Mouse (Mus musculus): ENCODE results near the gene Sgcb. TPM values are rescaled to one million over a fixed set of nuclear protein-coding genes. Genes with fewer than 3 reads are reported as not detected.

Gene Sgcb
- polyA plus RNA-seq (2012; ENCODE audit: low replicate concordance): 1.7 and 1.8 TPM in 2 replicates

GRCm38 (mm10) chr5:73647261-73647900 lies at the start of gene Sgcb:
Gene Sgcb, minus strand, starts transcription at chr5:73647790.

DNA sequence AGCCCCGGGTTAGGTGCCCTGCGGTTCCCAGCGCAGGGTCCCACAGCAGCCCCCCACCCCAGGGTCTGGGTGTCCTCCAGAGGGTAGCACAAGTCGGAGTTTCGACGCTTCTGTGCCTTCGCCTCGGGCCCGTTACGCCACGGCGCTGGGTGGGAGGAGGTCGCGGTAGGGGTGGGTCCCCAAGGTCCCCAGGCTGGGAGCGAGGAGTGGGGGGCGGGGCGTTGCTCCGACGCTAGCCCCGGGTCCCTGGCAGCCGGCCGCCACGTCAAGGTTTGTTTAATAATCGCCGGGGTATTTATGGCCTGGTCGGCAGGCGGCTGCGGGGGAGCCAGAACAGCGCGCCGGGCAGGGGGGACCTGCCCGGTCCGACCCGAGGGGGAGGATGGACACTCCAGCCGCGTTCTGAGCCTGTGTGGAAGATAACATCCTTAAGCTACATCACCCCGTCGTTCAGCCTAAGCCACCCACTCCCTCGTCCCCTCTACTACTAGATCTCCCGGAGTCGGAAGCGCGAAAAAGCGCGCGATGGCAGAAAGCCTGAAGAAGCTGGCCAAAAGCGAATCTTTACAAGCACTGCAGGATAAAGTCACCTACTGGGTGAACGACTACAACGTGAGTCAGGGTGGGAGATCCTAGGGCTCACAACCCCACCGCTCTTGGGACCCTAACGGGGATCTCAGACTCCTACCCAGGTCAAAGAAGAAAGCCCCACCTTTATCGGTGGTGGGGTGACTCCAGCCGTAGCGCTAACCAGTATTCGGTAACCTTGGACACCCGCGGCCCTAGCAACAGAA lies 3.7 kb upstream of the Sgcb start, which contains the start of gene Spata18:
Spata18 (plus strand) TSS at position 319 of the 794 bp plus-strand sequence.

GRCm38 (mm10) chr5:73632291-73632690 lies 15.3 kb downstream of the Sgcb start, which contains the start of gene Lrrc66:
Gene Lrrc66, minus strand, starts transcription at chr5:73632526.

Other genes starting within 250 kb of the Sgcb start
- gene Cwh43, start 241.7 kb downstream of the Sgcb start, polyA plus RNA-seq (2012; ENCODE audit: low replicate concordance): not detected in 2 replicates
- gene Dcun1d4, start 166.8 kb downstream of the Sgcb start, polyA plus RNA-seq (2012; ENCODE audit: low replicate concordance): 7.2 and 14.5 TPM in 2 replicates
- gene Lrrc66, start 15.3 kb downstream of the Sgcb start, polyA plus RNA-seq (2012; ENCODE audit: low replicate concordance): not detected in 2 replicates
- gene Spata18, start 3.6 kb upstream of the Sgcb start, polyA plus RNA-seq (2012; ENCODE audit: low replicate concordance): not detected in 2 replicates

Measured in hematopoietic multipotent progenitor cell, adult 10-12 weeks (in vitro differentiated cells).